Mouse (Mus musculus) liver, embryonic 14.5 days (tissue): Measurements from ENCODE around the gene Xrn2.

Experiments used
- CTCF ChIP-seq: IDR thresholded peaks from 2 replicates; pipeline ENCODE4 v1.5.1; 2016; ENCODE audit warnings: antibody characterized with exemption, low read depth, control low read depth
- EP300 ChIP-seq: IDR thresholded peaks from 2 replicates; pipeline ENCODE4 v1.6.1; 2016; ENCODE audit warnings: antibody characterized with exemption, low read depth

DNA sequence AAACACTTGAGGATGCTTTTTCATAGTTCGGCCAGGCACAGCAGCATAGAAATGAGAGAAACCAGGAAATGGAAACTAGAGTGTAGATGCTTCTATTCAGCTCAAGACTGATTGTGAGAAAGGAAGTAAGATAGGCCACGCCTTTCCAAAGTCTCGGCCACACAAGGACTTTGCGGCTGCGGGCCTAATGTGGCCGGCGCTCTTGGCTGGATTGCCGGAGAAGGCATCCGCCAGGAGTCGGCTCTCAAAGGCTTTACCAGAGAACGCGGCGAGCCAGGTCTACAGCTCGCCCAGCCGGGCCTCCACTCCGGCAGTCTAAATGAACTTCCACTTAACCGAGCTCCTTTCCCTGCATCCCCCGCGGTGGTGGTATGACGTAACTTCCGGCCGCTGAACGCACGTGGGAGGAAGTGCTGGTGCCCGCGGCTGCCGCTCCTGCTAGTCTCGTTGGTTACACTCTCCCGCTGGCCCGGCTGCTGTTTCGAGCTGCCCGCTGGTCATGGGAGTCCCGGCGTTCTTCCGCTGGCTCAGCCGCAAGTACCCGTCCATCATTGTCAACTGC is at the start of gene Xrn2:
- TF ChIP-seq CTCF: no peak
- TF ChIP-seq EP300: peak; percentile 16; the same call in 1 of the 2 replicates
